Mouse (Mus musculus) MEL (cell line): ENCODE measurements around the gene Yipf3.

Experiments used
- BHLHE40 ChIP-seq: IDR thresholded peaks from 2 replicates; pipeline ENCODE4 v1.6.1; 2012; ENCODE audit warnings: low read depth, mild to moderate bottlenecking, inconsistent platforms, low read length, improper control_type of control experiment, borderline replicate concordance
- CHD1 ChIP-seq: IDR thresholded peaks from 2 replicates; pipeline ENCODE4 v1.6.1; 2012; ENCODE audit warnings: low read depth, mild to moderate bottlenecking, inconsistent platforms, low read length, improper control_type of control experiment
- CTCF ChIP-seq, 3 experiments: IDR thresholded peaks in 2 of 3; conservative IDR thresholded peaks in 1 of 3; 2 replicates each; pipeline ENCODE4 v1.5.1; 2011 to 2012; ENCODE audit warnings: low read length in 3 of 3, low read depth in 2 of 3, mild to moderate bottlenecking in 2 of 3, improper control_type of control experiment in 1 of 3, inconsistent platforms in 1 of 3, mixed read lengths in 1 of 3, moderate library complexity in 1 of 3; ENCODE audit not compliant: control insufficient read depth in 1 of 3, insufficient read depth in 1 of 3, poor library complexity in 1 of 3, severe bottlenecking in 1 of 3
- EP300 ChIP-seq, 2 experiments: IDR thresholded peaks; 2 replicates each; pipeline ENCODE4 v1.6.1; 2011; ENCODE audit warnings: improper control_type of control experiment in 2 of 2, low read length in 2 of 2, low read depth in 1 of 2, mild to moderate bottlenecking in 1 of 2
- MAFK ChIP-seq: IDR thresholded peaks from 2 replicates; pipeline ENCODE4 v1.6.1; 2011; ENCODE audit warnings: low read depth, mild to moderate bottlenecking, low read length, improper control_type of control experiment, borderline replicate concordance
- MAZ ChIP-seq: IDR thresholded peaks from 2 replicates; pipeline ENCODE4 v1.6.1; 2012; ENCODE audit warnings: low read depth, mild to moderate bottlenecking, inconsistent platforms, low read length, improper control_type of control experiment
- NELFE ChIP-seq: IDR thresholded peaks from 2 replicates; pipeline ENCODE4 v1.6.1; 2011; ENCODE audit warnings: low read depth, low read length, improper control_type of control experiment
- POLR2A ChIP-seq, 2 experiments: IDR thresholded peaks; 2 replicates each; pipeline ENCODE4 v1.6.1; 2011 to 2012; ENCODE audit warnings: low read length in 2 of 2, mild to moderate bottlenecking in 2 of 2, control low read depth in 1 of 2, improper control_type of control experiment in 1 of 2, low read depth in 1 of 2, moderate library complexity in 1 of 2; ENCODE audit not compliant: control insufficient read depth in 1 of 2, insufficient read depth in 1 of 2, poor library complexity in 1 of 2
- USF1 ChIP-seq: IDR thresholded peaks from 2 replicates; pipeline ENCODE4 v1.6.1; 2014; ENCODE audit warnings: low read depth, mild to moderate bottlenecking, inconsistent platforms, low read length, improper control_type of control experiment, moderate library complexity

GRCm38 (mm10) chr17:46275034-46275433 lies 27.2 kb downstream of the Yipf3 start:
- TF ChIP-seq POLR2A (IDR thresholded peaks at IDR 0.05; ENCODE audit: control insufficient read depth in 1 of 2, insufficient read depth in 1 of 2, low read depth in 1 of 2, low read length in 2 of 2, poor library complexity in 1 of 2) (no peak), MAZ (no peak), BHLHE40 (no peak), CTCF (IDR thresholded peaks at IDR 0.05 in 2 of 3, conservative IDR thresholded peaks at IDR 0.05 in 1 of 3; ENCODE audit: control insufficient read depth in 1 of 3, insufficient read depth in 1 of 3, low read depth in 2 of 3, low read length in 3 of 3, poor library complexity in 1 of 3, severe bottlenecking in 1 of 3) (no peak), EP300 (IDR thresholded peaks at IDR 0.05; ENCODE audit: low read depth in 1 of 2, low read length in 2 of 2) (no peak), MAFK (no peak), USF1 (no peak), CHD1 (no peak), NELFE (no peak)
